Comparison of ENCODE assay signal across 16 mouse cellular contexts in genomic region chr13:91171766-91172491, GRCm38 (mm10). TPM values are rescaled to one million over a fixed set of nuclear protein-coding genes. Genes with fewer than 3 reads are reported as not detected.
DNase-seq lines count a peak whose midpoint lies in the region; ATAC-seq lines count a peak whose summit lies in the region.
"Had no signal": no experiment of that assay in that cellular context is flagged by ENCODE, and none has a peak within 500 bp of the region (broad histone marks: within the 10 kb centered on the region; RNA-seq: fewer than 3 reads in every experiment).

No protein-coding gene starts in this region.

- no peak for DNase-seq in forebrain, embryonic 11.5 days (ENCODE audit: low spot score)
- DNase-seq in midbrain, embryonic 11.5 days (ENCODE audit: low spot score, missing footprints): no peak
- DNase-seq in midbrain, embryonic 10.5 days (ENCODE audit: low spot score): no peak
- DNase-seq in ovary, postnatal 14 days (ENCODE audit: low spot score): no peak
- DNase-seq in kidney, postnatal 36 days: no peak
- DNase-seq: adrenal gland, adult 8-10 months; kidney, adult 8-10 months; layer of hippocampus, postnatal 36 days; liver, embryonic 13.5 days; thymus, postnatal 25 days had no signal

- no peak overlapping the region for H3K4me3 ChIP-seq in forebrain, embryonic 13.5 days
- H3K4me3 ChIP-seq in forebrain, embryonic 11.5 days (ENCODE audit: low read depth, low read length): no peak overlapping the region
- H3K4me3 ChIP-seq in midbrain, embryonic 11.5 days (ENCODE audit: low read depth, low read length): no peak overlapping the region
- H3K4me3 ChIP-seq in midbrain, embryonic 10.5 days: no peak overlapping the region
- no peak overlapping the region for H3K4me3 ChIP-seq in hindbrain, embryonic 16.5 days (ENCODE audit: low read length)
- H3K4me3 ChIP-seq: erythroblast, embryonic 14.5 days; heart, embryonic 13.5 days; liver, embryonic 13.5 days had no signal

- no peaks in the 10 kb centered on the region for H3K9me3 ChIP-seq in forebrain, embryonic 13.5 days (replicated peaks)
- no peaks in the 10 kb centered on the region for H3K9me3 ChIP-seq in forebrain, embryonic 11.5 days (ENCODE audit: control insufficient read depth, low read length)
- H3K9me3 ChIP-seq in midbrain, embryonic 11.5 days (ENCODE audit: control insufficient read depth, low read length): no peaks in the 10 kb centered on the region
- no peaks in the 10 kb centered on the region for H3K9me3 ChIP-seq in midbrain, embryonic 10.5 days (replicated peaks)
- no peaks in the 10 kb centered on the region for H3K9me3 ChIP-seq in hindbrain, embryonic 16.5 days (ENCODE audit: control insufficient read depth, low read length)
- H3K9me3 ChIP-seq: heart, embryonic 13.5 days; liver, embryonic 13.5 days had no signal

- H3K4me1 ChIP-seq in forebrain, embryonic 13.5 days: peaks cover 12% of the 10 kb centered on the region; the same call in 1 of the 2 replicates
- H3K4me1 ChIP-seq in forebrain, embryonic 11.5 days (replicated peaks; ENCODE audit: control insufficient read depth, insufficient read depth, low read length): no peaks in the 10 kb centered on the region
- no peaks in the 10 kb centered on the region for H3K4me1 ChIP-seq in midbrain, embryonic 11.5 days (ENCODE audit: control insufficient read depth, insufficient read depth, low read length)
- H3K4me1 ChIP-seq in midbrain, embryonic 10.5 days: peaks cover 4% of the 10 kb centered on the region; the same call in 1 of the 2 replicates
- no peaks in the 10 kb centered on the region for H3K4me1 ChIP-seq in hindbrain, embryonic 16.5 days (ENCODE audit: control insufficient read depth, insufficient read depth, low read depth, low read length)

- no peak overlapping the region for H3K4me2 ChIP-seq in forebrain, embryonic 13.5 days
- H3K4me2 ChIP-seq in forebrain, embryonic 11.5 days (ENCODE audit: low read depth, low read length, severe bottlenecking): no peak overlapping the region
- no peak overlapping the region for H3K4me2 ChIP-seq in midbrain, embryonic 11.5 days
- H3K4me2 ChIP-seq in hindbrain, embryonic 16.5 days (ENCODE audit: low read length): no peak overlapping the region
- H3K4me2 ChIP-seq: heart, embryonic 13.5 days; liver, embryonic 13.5 days had no signal

- no peaks in the 10 kb centered on the region for H3K27me3 ChIP-seq in forebrain, embryonic 13.5 days
- no peaks in the 10 kb centered on the region for H3K27me3 ChIP-seq in forebrain, embryonic 11.5 days (ENCODE audit: control insufficient read depth, insufficient read depth, low read length)
- no peaks in the 10 kb centered on the region for H3K27me3 ChIP-seq in midbrain, embryonic 11.5 days (ENCODE audit: control insufficient read depth, insufficient read depth, low read length)
- H3K27me3 ChIP-seq in midbrain, embryonic 10.5 days (ENCODE audit: low read depth, poor library complexity, severe bottlenecking): no peaks in the 10 kb centered on the region
- no peaks in the 10 kb centered on the region for H3K27me3 ChIP-seq in hindbrain, embryonic 16.5 days (replicated peaks; ENCODE audit: control insufficient read depth, insufficient read depth, low read length)
- H3K27me3 ChIP-seq: heart, embryonic 13.5 days; liver, embryonic 13.5 days had no signal

- H3K27ac ChIP-seq in forebrain, embryonic 13.5 days: no peak overlapping the region
- H3K27ac ChIP-seq in forebrain, embryonic 11.5 days (ENCODE audit: low read depth, low read length): no peak overlapping the region
- H3K27ac ChIP-seq in midbrain, embryonic 11.5 days (ENCODE audit: low read depth, low read length): no peak overlapping the region
- H3K27ac ChIP-seq in midbrain, embryonic 10.5 days (replicated peaks): no peak overlapping the region
- H3K27ac ChIP-seq in hindbrain, embryonic 16.5 days (ENCODE audit: low read depth, low read length): no peak overlapping the region
- H3K27ac ChIP-seq: heart, embryonic 13.5 days; liver, embryonic 13.5 days; macrophage had no signal

- no peaks in the 10 kb centered on the region for H3K36me3 ChIP-seq in forebrain, embryonic 13.5 days (ENCODE audit: poor library complexity, severe bottlenecking)
- H3K36me3 ChIP-seq in forebrain, embryonic 11.5 days (ENCODE audit: control insufficient read depth, insufficient read depth, low read length): no peaks in the 10 kb centered on the region
- no peaks in the 10 kb centered on the region for H3K36me3 ChIP-seq in midbrain, embryonic 11.5 days (ENCODE audit: control insufficient read depth, insufficient read depth, low read length)
- no peaks in the 10 kb centered on the region for H3K36me3 ChIP-seq in midbrain, embryonic 10.5 days
- no peaks in the 10 kb centered on the region for H3K36me3 ChIP-seq in hindbrain, embryonic 16.5 days (ENCODE audit: control insufficient read depth, insufficient read depth, low read length)
- H3K36me3 ChIP-seq: heart, embryonic 13.5 days; liver, embryonic 13.5 days had no signal

- H3K9ac ChIP-seq in forebrain, embryonic 13.5 days: no peak overlapping the region
- no peak overlapping the region for H3K9ac ChIP-seq in forebrain, embryonic 11.5 days (ENCODE audit: low read length)
- H3K9ac ChIP-seq in midbrain, embryonic 11.5 days (ENCODE audit: low read length): no peak overlapping the region
- H3K9ac ChIP-seq in hindbrain, embryonic 16.5 days (ENCODE audit: low read depth, low read length): no peak overlapping the region
- H3K9ac ChIP-seq: heart, embryonic 13.5 days; liver, embryonic 13.5 days had no signal

- ATAC-seq in forebrain, embryonic 13.5 days: peak; percentile 82
- no peak; the same call in 1 of the 2 replicates for ATAC-seq in forebrain, embryonic 11.5 days (replicated peaks; ENCODE audit: low FRiP score)
- ATAC-seq in midbrain, embryonic 11.5 days (ENCODE audit: low FRiP score): 0 out of 2 replicates have a peak, but pooled peaks have one; percentile 16
- peak; percentile 82 for ATAC-seq in hindbrain, embryonic 16.5 days
- ATAC-seq in erythroblast, adult 5-6 weeks (replicated peaks; ENCODE audit: low FRiP score, poor library complexity, severe bottlenecking): no peak

- 76% methylated on average over 15 of the region's 15 CpGs for WGBS in forebrain, embryonic 13.5 days
- WGBS in forebrain, embryonic 11.5 days: 89% methylated on average over 15 of the region's 15 CpGs
- 89% methylated on average over 15 of the region's 15 CpGs for WGBS in midbrain, embryonic 11.5 days
- 86% methylated on average over 15 of the region's 15 CpGs for WGBS in midbrain, embryonic 10.5 days
- 68% methylated on average over 15 of the region's 15 CpGs for WGBS in hindbrain, embryonic 16.5 days

RNA-seq across cellular contexts. Expression of gene Atg10, which starts 51.8 kb away (rescaled TPM):
- 16.0 and 16.6 TPM in 2 replicates for polyA plus RNA-seq in forebrain, embryonic 13.5 days (2015; fragmentation: Nextera tagmentation; extraction: Ambion mirVana)
- 12.8 and 13.0 TPM in 2 replicates for polyA plus RNA-seq in forebrain, embryonic 11.5 days (2014; fragmentation: Nextera tagmentation; extraction: Ambion mirVana)
- 13.7 and 14.7 TPM in 2 replicates for polyA plus RNA-seq in midbrain, embryonic 11.5 days (2014; fragmentation: Nextera tagmentation; extraction: Ambion mirVana)
- 10.1 and 12.4 TPM in 2 replicates for polyA plus RNA-seq in midbrain, embryonic 10.5 days (2016; fragmentation: Nextera tagmentation; extraction: Ambion mirVana)
- 13.9 and 14.3 TPM in 2 replicates for polyA plus RNA-seq in hindbrain, embryonic 16.5 days (2015; fragmentation: Nextera tagmentation; extraction: Ambion mirVana)
- 0.38 and 2.3 TPM in 2 replicates for total RNA-seq in erythroblast, adult 5-6 weeks (2015; ENCODE audit: low replicate concordance)
- total RNA-seq in erythroblast, adult 5-6 weeks (2017; ENCODE audit: low replicate concordance): 1.5 and 3.5 TPM in 2 replicates
- polyA plus RNA-seq: erythroblast, embryonic 14.5 days had no signal

Comparison
In these comparisons a context has a peak if more than half of its experiments do, and no peak if none do; other contexts are left out.
1. ATAC-seq: peak in forebrain, embryonic 13.5 days (single experiment), midbrain, embryonic 11.5 days (single experiment) and hindbrain, embryonic 16.5 days (single experiment); none in forebrain, embryonic 11.5 days (single experiment) and erythroblast, adult 5-6 weeks (single experiment).